Mouse (Mus musculus) liver, adult 2 months (tissue): ENCODE data around the gene Layn. TPM values are rescaled to one million over a fixed set of nuclear protein-coding genes. Genes with fewer than 3 reads are reported as not detected.
A peak's percentile ranks its signal among the peaks of the same experiment; 100 is the strongest.

Source experiments
- DNase-seq: peaks from one replicate; pipeline ENCODE4 v3.0.0-alpha.2; 2011; ENCODE audit warnings: low read depth, low spot score; ENCODE audit errors: extremely low read depth
- H3K27ac ChIP-seq: fragments of 200-500 bp; replicated peaks from 2 replicates; pipeline ENCODE4 v1.5.1; 2012; ENCODE audit warnings: low read depth, mild to moderate bottlenecking, control low read depth, inconsistent platforms, low read length; ENCODE audit not compliant: insufficient read depth
- H3K27me3 ChIP-seq: fragments of 200-500 bp; 2 replicates; pipeline ENCODE4 v1.6.1; 2012; ENCODE audit warnings: mild to moderate bottlenecking, moderate library complexity, low read length, inconsistent platforms; ENCODE audit not compliant: control insufficient read depth, insufficient read depth
- H3K36me3 ChIP-seq: fragments of 200-500 bp; 2 replicates; pipeline ENCODE4 v1.6.1; 2012; ENCODE audit warnings: low read length, inconsistent platforms; ENCODE audit not compliant: control insufficient read depth, insufficient read depth
- H3K4me1 ChIP-seq: fragments of 200-500 bp; 2 replicates; pipeline ENCODE4 v1.6.1; 2011; ENCODE audit warnings: low read length; ENCODE audit not compliant: control insufficient read depth, insufficient read depth
- H3K4me3 ChIP-seq: fragments of 200-500 bp; 2 replicates; pipeline ENCODE4 v1.5.1; 2011; ENCODE audit warnings: low read depth, mild to moderate bottlenecking, control low read depth, low read length, moderate library complexity; ENCODE audit not compliant: insufficient read depth
- H3K79me2 ChIP-seq: fragments of 200-500 bp; 2 replicates; pipeline ENCODE4 v1.6.1; 2012; ENCODE audit warnings: inconsistent platforms, mild to moderate bottlenecking, low read length, moderate library complexity; ENCODE audit not compliant: control insufficient read depth, insufficient read depth
- H3K9ac ChIP-seq: fragments of 200-500 bp; 2 replicates; pipeline ENCODE4 v1.6.1; 2012; ENCODE audit warnings: low read depth, mild to moderate bottlenecking, control low read depth, inconsistent platforms, low read length
- CTCF ChIP-seq: fragments of 200-500 bp; IDR thresholded peaks from 2 replicates; pipeline ENCODE4 v1.5.1; 2011; ENCODE audit warnings: low read depth, low read length, control low read depth
- POLR2A ChIP-seq: fragments of 200-500 bp; IDR thresholded peaks from 2 replicates; pipeline ENCODE4 v1.6.1; 2011; ENCODE audit warnings: low read length, control low read depth; ENCODE audit not compliant: insufficient read depth; ENCODE audit errors: extremely low read depth
- WGBS: fragments of 180-500 bp; shearing (Covaris S2); methylation state at CpG from one replicate; pipeline ENCODE4 v1.1.7; 2018; 5-methylcytosine and 5-hydroxymethylcytosine counted together
- polyA plus RNA-seq: library from polyadenylated mRNA; depleted of rRNA; stranded (reverse); fragments of >200 nt; gene quantifications from 2 replicates; pipeline ENCODE4 v1.2.3, GENCODE M21; 2012; rRNA removed
- total RNA-seq: library from RNA; depleted of rRNA; stranded (reverse); fragments of >200 nt; gene quantifications from 2 replicates; pipeline ENCODE4 v1.2.3, GENCODE M21; 2014; rRNA removed

Layn gene
- total RNA-seq (0.87 and 1.4 TPM in 2 replicates), polyA plus RNA-seq (0.25 and 0.55 TPM in 2 replicates)

- WGBS: 3% methylated on average over 14 of the region's 14 CpGs
- TF ChIP-seq POLR2A (0 out of 2 replicates have a peak, but pooled peaks have one; percentile 44), CTCF (no peak)
These were observed at the start of gene Layn for GRCm38 (mm10) chr9:51076979-51077315. Gene Layn (minus strand): TSS chr9:51077094.

GRCm38 (mm10) chr9:51114767-51115166 lies 37.9 kb upstream of the Layn start:
- no peaks in the 10 kb centered on the region for H3K27me3 ChIP-seq
- TF ChIP-seq CTCF (no peak), POLR2A (no peak)
- 78% methylated on average over 4 of the region's 4 CpGs for WGBS
- H3K36me3 ChIP-seq: no peaks in the 10 kb centered on the region
- H3K4me3 ChIP-seq: no peak overlapping the region
- no peak for DNase-seq
- no peak overlapping the region for H3K9ac ChIP-seq
- no peak overlapping the region for H3K27ac ChIP-seq
- H3K4me1 ChIP-seq: no peaks in the 10 kb centered on the region
- no peaks in the 10 kb centered on the region for H3K79me2 ChIP-seq

More at GRCm38 (mm10) chr9:51076979-51077315, at the start of gene Layn:
- Histone ChIP-seq H3K9ac (peak within 1 kb of the TSS; percentile 52), H3K36me3 (no peaks in the 10 kb centered on the region), H3K4me1 (no peaks in the 10 kb centered on the region), H3K27ac (no peak within 1 kb of the TSS), H3K79me2 (no peaks in the 10 kb centered on the region), H3K4me3 (peak within 1 kb of the TSS; percentile 68), H3K27me3 (no peaks in the 10 kb centered on the region)
- no peak for DNase-seq

GRCm38 (mm10) chr9:51105751-51106150 lies 28.9 kb upstream of the Layn start:
- Histone ChIP-seq H3K4me3 (no peak overlapping the region), H3K36me3 (no peaks in the 10 kb centered on the region), H3K27me3 (peaks cover 9% of the 10 kb centered on the region; the same call in 1 of the 2 replicates), H3K9ac (no peak overlapping the region), H3K27ac (no peak overlapping the region), H3K4me1 (peaks cover 2% of the 10 kb centered on the region; the same call in 1 of the 2 replicates), H3K79me2 (no peaks in the 10 kb centered on the region)
- DNase-seq: no peak
- TF ChIP-seq POLR2A: no peak
- no peak for TF ChIP-seq CTCF
- 81% methylated on average over 2 of the region's 2 CpGs for WGBS

- Histone ChIP-seq H3K79me2 (no peaks in the 10 kb centered on the region), H3K27ac (no peak overlapping the region), H3K36me3 (no peaks in the 10 kb centered on the region), H3K9ac (no peak overlapping the region), H3K4me1 (peaks cover 2% of the 10 kb centered on the region; the same call in 1 of the 2 replicates), H3K4me3 (no peak overlapping the region; the same call in 1 of the 2 replicates), H3K27me3 (peaks cover 9% of the 10 kb centered on the region; the same call in 1 of the 2 replicates)
- no peak for DNase-seq
- TF ChIP-seq POLR2A (no peak), CTCF (no peak)
- 15% methylated on average over 29 of the region's 30 CpGs for WGBS
These were observed 27.1 kb upstream of the Layn start for GRCm38 (mm10) chr9:51103808-51104514.

GRCm38 (mm10) chr9:51102963-51103807 lies 26.3 kb upstream of the Layn start:
- 5% methylated on average over 44 of the region's 44 CpGs for WGBS
- Histone ChIP-seq H3K4me3 (peak overlapping the region; percentile 5; the same call in 1 of the 2 replicates), H3K9ac (no peak overlapping the region), H3K36me3 (no peaks in the 10 kb centered on the region), H3K4me1 (peaks cover 2% of the 10 kb centered on the region; the same call in 1 of the 2 replicates), H3K27ac (no peak overlapping the region), H3K79me2 (no peaks in the 10 kb centered on the region), H3K27me3 (peaks cover 9% of the 10 kb centered on the region; the same call in 1 of the 2 replicates)
- DNase-seq: no peak
- TF ChIP-seq CTCF (no peak), POLR2A (no peak)
